Mouse (Mus musculus): ENCODE measurements around the gene Ifna5.
A peak's percentile ranks its signal among the peaks of the same experiment; 100 is the strongest.

The Ifna5 gene

DNA sequence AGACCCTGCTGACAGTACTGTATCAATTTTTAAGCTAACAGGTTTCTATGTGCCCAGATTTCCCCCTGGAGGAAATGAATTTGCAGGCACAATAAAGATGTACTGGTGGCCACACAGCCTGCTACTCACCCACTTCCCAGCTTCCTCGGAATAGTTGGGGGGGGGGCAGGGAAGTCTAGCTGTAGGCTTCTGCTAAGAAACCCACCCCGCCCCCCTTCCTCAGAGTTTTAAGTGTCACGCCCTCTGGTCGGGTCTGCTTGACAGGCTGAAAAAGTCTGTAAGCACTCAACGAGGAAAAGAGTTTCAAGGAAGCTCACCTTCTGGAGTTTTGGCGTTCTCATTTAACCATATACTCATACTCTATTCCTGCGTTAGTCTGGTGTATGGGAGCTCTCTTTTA lies 28.0 kb downstream of the Ifna5 start:
- no peak for DNase-seq (ENCODE audit: low read depth in 2 of 2, low spot score in 2 of 2)

DNA sequence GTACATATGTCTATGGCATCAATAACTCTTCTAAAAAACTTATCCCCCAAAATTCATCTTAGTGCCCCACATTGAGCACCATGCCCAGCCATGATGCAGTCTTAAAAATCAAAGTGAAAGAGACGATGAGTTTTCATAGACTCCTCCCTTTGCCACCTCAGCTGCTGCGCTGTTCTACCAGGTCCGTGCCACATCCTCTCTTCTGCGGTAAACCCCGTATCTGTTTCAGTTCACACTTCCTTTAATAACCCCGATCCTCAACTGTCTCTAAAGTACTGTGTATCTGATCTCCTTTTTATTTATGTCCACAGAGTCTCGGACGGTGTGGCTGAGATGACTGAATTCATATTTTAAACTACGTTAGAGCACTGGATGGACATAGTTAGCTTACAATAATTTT lies 29.3 kb downstream of the Ifna5 start:
- peak; percentile 58 to 72 for DNase-seq (ENCODE audit: low read depth in 2 of 2, low spot score in 2 of 2)

DNA sequence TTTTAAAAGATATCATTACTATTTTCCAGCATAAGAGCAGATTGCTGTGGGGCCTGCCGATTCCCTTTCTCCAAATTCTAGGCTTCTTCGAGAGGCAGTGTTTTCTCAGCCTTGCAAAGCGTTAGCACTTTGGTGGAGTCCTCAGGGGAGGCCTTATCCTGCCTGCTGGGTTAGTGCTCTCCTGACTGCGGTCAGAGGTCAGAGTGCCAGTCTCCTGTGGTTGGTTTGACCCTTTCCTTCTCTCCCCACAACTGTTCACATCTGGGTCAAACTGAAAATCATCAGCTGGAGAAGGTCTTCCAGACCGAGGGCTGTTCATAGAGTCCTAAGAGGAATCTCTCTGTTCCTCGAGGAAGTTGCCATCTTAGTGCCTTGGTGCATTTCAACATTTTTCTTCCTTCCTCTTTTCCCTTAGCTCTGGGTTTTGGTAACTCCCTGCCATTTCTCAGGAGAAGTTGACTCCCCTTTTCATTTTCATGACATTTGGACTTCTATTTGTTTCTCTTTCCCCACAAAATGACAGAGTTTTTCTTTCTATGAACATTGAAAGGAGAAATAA lies 29.8 kb downstream of the Ifna5 start:
- no peak for DNase-seq (ENCODE audit: low read depth in 2 of 2, low spot score in 2 of 2)

DNA sequence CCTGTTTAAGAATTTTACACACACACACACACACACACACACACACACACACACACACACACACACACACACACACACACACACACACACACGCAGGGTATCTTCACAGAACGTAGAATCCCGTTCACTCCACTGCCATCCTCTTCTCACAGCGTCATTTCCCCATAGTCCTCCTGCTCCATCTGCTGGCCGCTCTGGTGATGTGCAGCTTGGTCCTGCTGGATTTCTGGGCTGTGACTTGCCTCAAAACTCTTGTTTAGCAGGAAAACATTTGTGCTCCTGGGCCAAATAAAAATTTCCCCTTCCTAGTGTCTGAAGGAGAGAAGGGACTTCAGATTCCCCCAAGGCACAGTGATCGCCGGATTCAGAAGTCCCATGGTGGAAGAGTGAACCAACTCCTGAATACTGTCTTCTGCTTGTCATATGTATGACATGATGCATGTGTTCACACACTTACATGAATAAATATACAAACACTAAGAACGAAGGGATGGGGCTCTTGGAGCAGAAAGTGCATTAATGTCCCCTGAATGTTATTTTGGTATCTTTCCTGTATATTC lies 32.1 kb downstream of the Ifna5 start:
- peak; percentile 81 to 86 for DNase-seq (ENCODE audit: low read depth in 2 of 2, low spot score in 2 of 2)

DNA sequence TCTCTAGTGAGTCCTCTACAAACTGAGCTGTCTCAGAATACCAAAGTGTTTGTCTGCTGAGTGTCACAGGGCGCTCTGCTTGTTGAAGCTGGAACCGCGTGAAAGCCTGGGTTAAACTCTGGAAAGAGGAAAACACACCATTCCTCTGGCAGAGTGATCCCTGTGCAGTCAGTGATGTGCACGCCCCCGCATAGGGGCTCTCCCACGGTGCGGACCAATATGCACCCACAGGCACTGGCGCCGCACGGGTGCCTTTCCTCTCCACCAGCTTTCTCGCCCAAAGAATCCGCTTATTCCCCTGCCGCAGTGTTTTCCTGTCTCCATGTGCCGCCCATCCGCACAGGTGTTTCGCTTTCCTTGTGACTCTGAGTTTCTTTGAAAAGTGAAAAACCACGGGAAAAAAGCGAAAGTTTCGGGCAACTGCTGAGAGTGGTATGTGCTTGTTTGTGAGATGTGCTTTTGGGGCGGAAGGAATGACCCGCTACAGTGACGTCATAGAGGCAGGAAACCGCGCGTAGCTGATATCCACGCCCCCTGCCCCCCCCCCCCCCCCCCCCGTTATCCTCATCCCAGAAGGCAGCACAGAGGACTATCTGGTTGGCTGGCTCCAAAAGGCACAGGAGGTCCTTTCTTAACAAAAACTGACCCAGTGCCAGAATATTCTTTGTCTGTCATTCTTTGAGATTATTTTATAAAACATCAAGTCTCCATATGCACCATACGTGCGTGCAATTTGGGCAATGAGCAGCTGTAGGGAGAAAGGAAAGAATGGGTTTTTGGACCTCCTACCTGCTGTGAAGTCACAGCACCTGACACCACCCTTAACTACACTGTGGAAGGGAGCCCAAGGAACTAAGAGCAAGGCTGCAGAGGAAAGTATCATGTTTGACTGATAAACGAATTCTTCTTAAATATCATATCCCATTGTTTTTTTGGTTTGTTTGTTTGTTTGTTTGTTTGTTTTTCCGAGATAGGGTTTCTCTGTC lies 32.9 kb downstream of the Ifna5 start:
- peak; percentile 59 to 73 for DNase-seq (ENCODE audit: low read depth in 2 of 2, low spot score in 2 of 2)

DNA sequence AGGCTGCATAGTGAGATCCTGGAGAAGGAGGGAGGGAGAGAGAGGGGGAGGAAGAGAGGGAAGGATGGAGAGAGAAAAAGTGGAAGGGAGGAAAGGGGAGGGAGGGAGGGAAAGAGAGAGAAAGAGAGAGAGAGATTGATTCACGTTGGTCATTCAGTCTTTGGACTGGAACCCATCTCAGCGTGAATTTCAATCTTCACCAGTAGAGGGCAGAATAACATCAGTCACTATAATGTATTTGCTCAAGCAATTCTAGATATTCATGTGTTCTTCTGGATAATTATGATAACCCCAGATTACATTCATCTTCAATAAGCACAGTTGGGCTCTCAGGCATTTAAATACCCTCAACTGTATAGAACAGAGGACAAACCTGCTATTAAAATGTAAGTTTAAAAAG lies 37.4 kb downstream of the Ifna5 start:
- DNase-seq (ENCODE audit: low read depth in 2 of 2, low spot score in 2 of 2) = peak; percentile 30 to 43

DNA sequence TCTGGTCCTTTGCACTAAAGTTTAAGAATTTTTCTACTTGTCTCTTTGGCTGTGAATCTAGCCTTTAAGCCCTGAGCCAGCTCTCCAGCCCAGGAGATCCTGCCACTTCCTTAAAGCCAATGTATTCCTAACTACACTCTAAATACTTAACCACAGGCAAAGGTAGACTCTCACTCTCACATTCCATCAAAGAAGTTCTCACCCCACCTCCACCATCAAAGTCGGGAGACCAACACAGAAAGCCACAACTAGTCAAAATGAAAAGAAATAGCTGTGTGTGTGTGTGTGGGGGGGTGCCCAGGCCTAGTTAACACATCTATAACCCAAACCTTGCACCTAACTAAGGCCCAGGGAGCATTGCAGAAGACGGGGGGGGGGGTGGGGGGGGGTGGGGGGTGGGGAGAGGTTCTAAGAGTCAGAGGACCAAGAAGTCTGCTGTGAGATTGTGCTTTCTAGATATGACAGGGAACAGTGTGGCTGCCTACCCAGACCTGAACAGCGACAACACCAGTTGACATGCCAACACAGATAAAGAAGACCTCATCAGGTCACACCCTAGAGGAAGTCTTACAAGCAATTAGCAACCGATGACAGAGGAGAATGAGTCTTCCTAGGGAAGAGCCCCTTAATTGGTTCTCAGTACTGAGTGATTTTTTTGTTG lies 40.2 kb downstream of the Ifna5 start:
- DNase-seq (ENCODE audit: low read depth in 2 of 2, low spot score in 2 of 2) = no peak

DNA sequence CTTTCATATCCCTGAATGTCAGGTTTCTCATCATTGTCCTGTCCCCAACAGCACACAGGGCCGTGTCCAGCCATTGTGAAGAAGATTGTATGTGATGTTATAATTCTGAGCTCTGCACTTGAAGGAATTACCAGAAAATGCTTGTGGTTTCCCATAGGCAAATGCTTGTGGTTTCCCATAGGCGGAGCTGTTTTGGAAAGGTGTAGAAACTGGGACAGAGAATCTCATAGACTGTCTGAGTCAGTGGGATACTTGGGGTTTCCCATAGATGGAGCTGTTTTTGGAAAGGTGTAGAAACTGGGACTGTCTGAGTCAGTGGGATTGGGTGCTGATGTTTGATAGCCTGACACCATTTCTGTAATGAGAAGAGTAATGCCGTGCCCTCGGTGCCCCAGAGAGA lies 41.2 kb downstream of the Ifna5 start:
- no peak for DNase-seq (ENCODE audit: low read depth in 2 of 2, low spot score in 2 of 2)

DNA sequence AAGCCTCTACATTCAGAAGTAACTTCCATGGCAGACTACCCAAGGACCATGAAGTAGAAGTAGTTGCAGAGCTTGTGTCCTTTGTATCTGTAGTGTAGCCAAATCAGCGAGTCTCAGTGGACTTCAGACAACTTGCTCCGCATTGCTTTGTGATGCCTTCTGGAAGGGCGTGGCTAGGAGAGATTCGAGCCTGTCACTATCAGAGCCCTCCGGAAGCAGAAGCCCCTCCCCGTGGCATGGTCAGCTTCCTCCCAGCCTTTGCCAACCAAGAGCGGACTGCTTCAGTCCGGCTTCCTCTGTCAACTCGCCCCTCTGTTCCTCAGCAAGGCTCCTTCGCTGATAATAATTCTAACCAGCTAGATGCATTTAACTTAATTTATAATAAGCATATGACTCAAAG lies 42.9 kb downstream of the Ifna5 start:
- no peak for DNase-seq (ENCODE audit: low read depth in 2 of 2, low spot score in 2 of 2)

DNA sequence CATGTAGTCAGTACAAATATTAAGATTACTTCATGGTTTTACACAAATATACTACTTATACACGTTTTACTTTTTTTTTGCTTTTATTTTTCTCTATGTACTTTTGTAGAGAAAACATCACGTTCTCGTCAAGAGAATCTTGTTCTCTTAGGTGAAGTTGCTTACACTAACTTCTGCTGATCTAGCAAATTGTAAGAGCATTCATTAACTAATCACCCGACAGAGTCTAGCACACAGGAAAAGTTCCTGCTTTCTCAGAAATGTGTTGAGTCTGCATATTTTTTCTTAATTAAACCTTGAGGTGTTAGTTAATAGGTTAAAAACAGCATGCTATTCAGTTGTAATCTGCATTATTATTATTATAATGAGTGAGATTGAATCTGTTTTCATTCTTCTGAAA lies 43.4 kb downstream of the Ifna5 start:
- no peak for DNase-seq (ENCODE audit: low read depth in 2 of 2, low spot score in 2 of 2)

DNA sequence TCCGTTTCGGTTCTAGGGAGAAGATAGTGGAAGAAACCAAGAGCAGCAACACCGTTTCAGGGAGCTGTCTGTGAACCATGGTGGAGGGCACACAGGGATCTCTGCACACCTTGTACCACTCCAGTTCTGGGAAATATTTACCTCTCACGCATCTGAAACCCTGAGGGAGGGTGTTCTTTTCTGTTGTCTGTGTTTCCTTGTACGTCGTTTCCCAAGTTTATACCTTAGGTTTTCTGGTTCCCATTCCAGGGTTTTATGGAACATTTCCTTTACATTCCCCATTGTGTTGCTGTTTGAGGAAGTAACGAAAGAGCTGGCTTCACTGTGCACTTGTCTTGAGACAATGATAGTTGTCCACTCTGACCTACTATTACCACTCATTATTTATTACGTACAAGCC lies 44.8 kb downstream of the Ifna5 start, which contains the start of gene Ifne:
TSS of gene Ifne (minus strand) at position 101 of the 400 bp plus-strand sequence.
- DNase-seq (ENCODE audit: low read depth in 2 of 2, low spot score in 2 of 2) = no peak

All from CD8-positive naive resting alpha-beta T cell, adult 2 months (primary cell).